Mouse (Mus musculus) megakaryocyte, embryonic 14.5 days (primary cell): ENCODE results near the gene Bricd5.

ENCODE experiments used
- FLI1 ChIP-seq: IDR thresholded peaks from 2 replicates; pipeline ENCODE4 v1.6.1; 2012; ENCODE audit warnings: low read length, inconsistent platforms, mixed read lengths
- GATA1 ChIP-seq: IDR thresholded peaks from 3 replicates; pipeline ENCODE4 v1.6.1; 2012; ENCODE audit warnings: mixed read lengths, low read length, inconsistent platforms, borderline replicate concordance

DNA sequence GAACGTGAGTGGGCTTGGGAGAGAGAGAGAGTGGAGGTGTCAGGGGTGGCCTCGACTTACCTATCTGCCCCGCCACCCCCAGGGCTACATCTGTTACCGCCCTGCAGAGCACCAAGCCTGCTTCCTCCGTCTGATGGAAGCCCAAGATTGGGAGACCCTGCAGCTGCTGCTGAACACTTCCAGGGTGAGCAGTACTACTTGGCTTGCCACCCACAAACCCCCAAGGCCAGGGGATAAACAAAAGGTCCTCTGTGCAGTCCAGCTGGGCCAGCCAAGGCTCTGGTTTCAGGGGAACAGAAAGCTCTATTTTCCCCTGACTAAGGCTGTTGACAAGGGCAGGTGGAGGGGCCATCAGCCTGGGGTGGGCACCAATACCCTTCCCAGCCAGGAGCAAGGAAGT lies 873 bp downstream of the Bricd5 start:
- TF ChIP-seq GATA1: no peak
- no peak for TF ChIP-seq FLI1
